Comparison of ENCODE assay signal across 19 mouse cellular contexts in genomic region chr5:111438336-111438735, GRCm38 (mm10). TPM values are rescaled to one million over a fixed set of nuclear protein-coding genes. Genes with fewer than 3 reads are reported as not detected.
"Had no signal": no experiment of that assay in that cellular context is flagged by ENCODE, and none has a peak within 500 bp of the region (broad histone marks: within the 10 kb centered on the region; RNA-seq: fewer than 3 reads in every experiment).

No protein-coding gene starts in this region.

- H3K9ac ChIP-seq: kidney, embryonic 15.5 days; limb, embryonic 12.5 days; limb, embryonic 15.5 days; liver, embryonic 14.5 days; liver, postnatal 0 days; lung, embryonic 14.5 days; neural tube, embryonic 12.5 days; neural tube, embryonic 15.5 days; stomach, embryonic 15.5 days had no signal

- ATAC-seq: liver, postnatal 0 days; lung, postnatal 0 days had no signal

- DNase-seq: kidney, adult 8-10 months; kidney, postnatal 10 days; kidney, postnatal 36 days; left cerebral cortex, postnatal 4 days; liver, postnatal 0 days; lung, embryonic 14.5 days; right cerebral cortex, postnatal 25 days; spleen, adult 18-20 months; thymus, postnatal 25 days had no signal

- H3K27ac ChIP-seq: kidney, embryonic 15.5 days; limb, embryonic 12.5 days; limb, embryonic 15.5 days; liver, embryonic 14.5 days; macrophage; neural tube, embryonic 12.5 days; neural tube, embryonic 15.5 days; stomach, embryonic 15.5 days had no signal

- H3K27me3 ChIP-seq: limb, embryonic 15.5 days; neural tube, embryonic 12.5 days; neural tube, embryonic 15.5 days; stomach, embryonic 15.5 days had no signal

- H3K9me3 ChIP-seq: kidney, embryonic 15.5 days; limb, embryonic 12.5 days; limb, embryonic 15.5 days; neural tube, embryonic 12.5 days; neural tube, embryonic 15.5 days; stomach, embryonic 15.5 days had no signal

- H3K4me2 ChIP-seq: kidney, embryonic 15.5 days; limb, embryonic 12.5 days; limb, embryonic 15.5 days; liver, embryonic 11.5 days; lung, embryonic 14.5 days; neural tube, embryonic 12.5 days; neural tube, embryonic 15.5 days; stomach, embryonic 15.5 days had no signal

- H3K4me3 ChIP-seq: kidney, embryonic 15.5 days; limb, embryonic 12.5 days; limb, embryonic 15.5 days; neural tube, embryonic 12.5 days; neural tube, embryonic 15.5 days; stomach, embryonic 15.5 days had no signal

- H3K36me3 ChIP-seq: kidney, embryonic 15.5 days; neural tube, embryonic 15.5 days; stomach, embryonic 15.5 days had no signal

RNA-seq across cellular contexts. Expression of gene Mn1, which starts 21.2 kb away (rescaled TPM):
- polyA plus RNA-seq: macrophage had no signal
